Mouse (Mus musculus) thymus, postnatal 14 days (tissue): ENCODE results near the gene Fbxo2.
"Not testable (repeated sequence)": the region's sequence is repeated elsewhere in the genome, so short reads cannot be mapped to it uniquely, and the experiment has no call there.

ENCODE experiments used
- DNase-seq: peaks from one replicate; pipeline ENCODE4 v3.0.0; 2021

The Fbxo2 gene

GRCm38 (mm10) chr4:148147714-148148113, 12.7 kb upstream of the Fbxo2 start:
- DNase-seq, result no peak

DNA sequence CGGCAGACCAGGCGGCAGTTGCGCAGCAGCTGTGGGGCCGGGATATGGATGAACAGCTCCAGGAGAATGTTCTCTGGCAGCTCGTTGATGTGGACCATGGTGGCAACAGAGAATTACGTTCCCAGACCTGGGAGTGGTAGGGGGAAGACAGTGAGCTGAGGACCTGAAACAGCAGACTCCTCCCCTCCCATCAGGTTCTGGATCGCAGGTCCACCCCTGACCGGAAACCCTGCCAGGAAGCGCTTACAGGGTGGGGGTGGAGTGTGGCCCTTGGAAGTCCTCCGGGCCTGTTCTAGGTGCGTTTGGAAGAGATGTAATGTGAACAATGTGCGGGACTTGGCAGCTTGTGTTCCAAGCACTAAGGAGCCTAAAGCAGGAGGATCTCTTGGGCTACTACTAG, 10.9 kb upstream of the Fbxo2 start:
- no peak for DNase-seq

- no peak for DNase-seq
Observed at GRCm38 (mm10) chr4:148150242-148150641, 10.2 kb upstream of the Fbxo2 start.

DNA sequence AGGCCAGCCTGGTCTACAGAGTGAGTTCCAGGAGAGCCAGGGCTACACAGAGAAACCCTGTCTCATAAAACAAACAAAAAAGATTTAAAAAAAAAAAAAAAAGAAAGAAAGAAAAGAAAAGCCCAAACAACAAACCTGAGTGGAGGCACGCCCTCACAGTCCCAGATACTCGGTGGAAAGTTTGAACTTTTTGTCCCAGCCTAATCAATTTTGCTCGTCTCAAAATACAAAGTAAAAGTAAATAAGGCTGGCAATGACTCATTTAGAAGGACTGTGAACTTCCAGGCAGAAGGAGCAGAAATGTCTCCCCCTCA, 9.5 kb upstream of the Fbxo2 start:
- no peak for DNase-seq

DNA sequence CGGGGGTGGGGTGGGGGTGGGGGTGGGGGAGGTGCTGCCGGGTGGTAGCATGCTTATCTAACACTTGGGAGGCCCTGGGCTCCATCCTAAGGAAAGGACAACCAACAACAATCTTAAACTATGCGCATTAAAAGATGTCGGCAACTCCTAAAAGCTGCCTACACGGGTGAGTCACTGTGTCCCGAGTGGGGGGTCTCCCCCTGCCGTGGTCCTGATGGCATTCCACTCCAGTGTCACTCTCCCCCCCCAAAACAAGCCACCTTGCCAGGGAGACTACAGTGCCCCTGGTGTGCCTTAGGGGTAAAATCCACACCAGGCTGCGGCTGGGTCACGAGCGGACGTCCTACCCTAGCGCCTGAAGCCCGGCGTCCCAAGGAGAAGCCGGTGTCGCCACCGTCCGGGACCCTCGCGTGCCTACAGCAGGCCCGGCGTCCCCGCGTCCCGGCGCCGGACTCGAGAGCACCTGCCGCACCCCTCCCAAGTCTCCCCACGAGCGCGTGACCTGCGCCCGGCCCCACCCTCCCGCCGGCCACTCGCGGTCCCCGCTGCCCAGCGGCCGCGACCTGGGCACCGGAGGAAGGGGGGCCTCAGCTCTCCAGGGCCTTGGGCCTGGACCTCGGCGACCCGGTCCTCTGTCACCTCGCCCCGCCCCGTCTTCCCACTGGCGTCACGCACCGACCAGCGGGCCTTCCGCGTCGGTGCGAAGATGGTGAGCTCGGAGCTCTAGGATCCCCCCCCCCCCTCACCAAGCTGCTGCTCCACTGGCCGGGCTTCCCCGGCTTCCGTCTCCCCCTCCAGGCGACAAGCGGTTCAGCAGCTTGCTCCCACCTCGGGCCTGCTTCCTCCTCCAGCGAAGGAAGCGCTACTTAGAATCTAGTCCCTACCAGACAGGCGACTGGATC, 8.9 kb upstream of the Fbxo2 start, which contains the start of gene Fbxo6:
Gene Fbxo6, minus strand, starts transcription at position 874 of the 902 bp plus-strand sequence.
- DNase-seq, result peak; percentile 91

DNA sequence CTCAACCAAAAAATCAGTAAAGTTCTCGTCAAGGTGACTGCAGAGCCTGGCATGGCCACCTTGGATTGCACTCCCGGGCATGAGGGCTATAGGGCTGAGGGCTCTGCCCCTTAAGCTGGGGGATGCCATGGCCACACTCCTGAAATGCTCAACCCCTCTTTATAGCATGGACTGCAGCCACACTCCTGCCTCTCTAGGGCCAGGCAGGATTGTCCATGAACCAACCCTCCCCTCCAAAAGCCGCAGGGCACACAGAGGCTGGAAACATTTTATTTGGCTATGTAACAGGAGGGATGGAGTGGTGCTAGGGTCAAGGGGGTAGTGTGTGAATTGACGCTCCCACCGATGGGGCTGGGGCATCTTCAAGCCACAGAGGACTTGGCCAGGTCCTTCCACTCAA, 7.9 kb upstream of the Fbxo2 start:
- no peak for DNase-seq

GRCm38 (mm10) chr4:148154006-148154405, 6.4 kb upstream of the Fbxo2 start:
- DNase-seq, result no peak

DNA sequence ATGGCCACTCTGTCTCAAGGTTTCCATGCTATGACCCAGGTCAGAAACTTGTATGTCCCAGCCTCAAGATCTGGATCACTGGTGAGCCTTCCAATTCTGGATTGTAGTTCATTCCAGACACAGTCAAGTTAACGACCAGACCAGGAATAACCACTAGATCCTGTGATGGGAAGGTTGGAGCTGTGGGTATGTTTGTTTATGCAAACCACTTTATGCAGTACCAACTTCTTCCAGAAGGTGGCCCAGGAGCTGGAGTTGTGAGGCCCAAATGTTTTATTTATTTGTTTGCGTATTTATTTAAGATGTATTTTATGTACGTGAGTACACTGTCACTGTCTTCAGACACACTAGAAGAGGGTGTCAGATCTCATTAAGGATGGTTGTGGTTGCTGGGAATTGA, 5.4 kb upstream of the Fbxo2 start:
- peak; percentile 55 for DNase-seq

GRCm38 (mm10) chr4:148158436-148159348, 1.7 kb upstream of the Fbxo2 start:
- DNase-seq, result peak; percentile 49

DNA sequence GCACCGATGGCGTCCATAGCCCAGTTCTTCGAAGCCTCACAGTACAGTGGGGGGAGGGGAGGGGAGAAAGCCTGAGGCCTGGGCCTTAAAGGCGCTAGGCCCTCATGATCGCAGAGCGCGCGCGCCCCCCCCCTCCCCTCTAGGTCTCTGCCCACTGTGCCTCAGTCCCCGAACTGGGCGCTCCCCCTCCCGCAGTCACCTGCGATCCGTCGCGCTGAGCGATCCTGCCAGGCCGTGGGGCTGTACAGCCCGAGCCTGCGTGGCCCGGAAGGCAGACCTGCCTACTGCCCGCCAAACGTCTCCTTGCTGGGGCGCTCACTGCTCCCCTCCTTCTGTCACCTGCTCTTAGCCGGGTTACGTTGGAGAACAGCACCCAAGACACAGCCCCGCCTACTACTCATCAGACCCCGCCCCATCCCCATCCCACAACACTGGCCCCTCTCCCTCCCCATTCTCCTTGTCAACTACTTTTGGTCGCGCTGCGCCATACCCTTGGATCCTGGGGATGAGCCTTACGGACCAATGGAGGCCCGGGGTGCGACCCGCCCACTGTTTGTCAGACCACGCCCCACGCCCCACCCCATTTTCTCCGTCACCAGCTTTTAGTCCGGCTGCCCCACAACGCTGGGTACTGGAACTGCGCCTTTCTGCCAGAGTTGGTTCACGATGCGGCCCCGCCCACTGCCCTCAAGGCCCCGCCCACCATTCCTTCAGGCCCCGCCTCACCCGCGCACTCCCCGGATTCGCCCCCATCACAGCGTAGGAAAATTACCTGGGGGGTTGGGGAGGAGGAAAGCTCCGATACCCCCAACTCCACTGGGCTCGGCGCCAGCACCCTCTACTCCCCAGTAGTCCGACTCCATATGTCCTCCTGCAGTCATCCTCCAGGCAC, 631 bp upstream of the Fbxo2 start:
- DNase-seq, result peak; percentile 93

DNA sequence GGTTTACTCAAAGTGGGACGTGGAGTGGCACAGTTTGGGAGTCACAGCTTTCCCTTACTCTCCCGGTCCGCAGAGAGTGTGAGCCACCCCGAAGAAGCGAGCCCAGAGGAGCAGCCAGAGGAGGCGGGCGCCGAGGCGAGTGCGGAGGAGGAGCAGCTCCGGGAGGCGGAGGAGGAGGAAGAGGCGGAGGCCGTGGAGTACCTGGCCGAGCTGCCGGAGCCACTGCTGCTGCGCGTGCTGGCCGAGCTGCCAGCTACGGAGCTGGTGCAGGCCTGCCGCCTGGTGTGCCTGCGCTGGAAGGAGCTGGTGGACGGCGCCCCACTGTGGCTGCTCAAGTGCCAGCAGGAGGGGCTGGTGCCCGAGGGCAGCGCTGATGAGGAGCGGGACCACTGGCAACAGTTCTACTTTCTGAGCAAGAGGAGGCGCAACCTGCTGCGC, 3.6 kb downstream of the Fbxo2 start:
- DNase-seq, result peak; percentile 84

- DNase-seq, result no peak
Observed at GRCm38 (mm10) chr4:148164461-148164860, 4.0 kb downstream of the Fbxo2 start.

DNA sequence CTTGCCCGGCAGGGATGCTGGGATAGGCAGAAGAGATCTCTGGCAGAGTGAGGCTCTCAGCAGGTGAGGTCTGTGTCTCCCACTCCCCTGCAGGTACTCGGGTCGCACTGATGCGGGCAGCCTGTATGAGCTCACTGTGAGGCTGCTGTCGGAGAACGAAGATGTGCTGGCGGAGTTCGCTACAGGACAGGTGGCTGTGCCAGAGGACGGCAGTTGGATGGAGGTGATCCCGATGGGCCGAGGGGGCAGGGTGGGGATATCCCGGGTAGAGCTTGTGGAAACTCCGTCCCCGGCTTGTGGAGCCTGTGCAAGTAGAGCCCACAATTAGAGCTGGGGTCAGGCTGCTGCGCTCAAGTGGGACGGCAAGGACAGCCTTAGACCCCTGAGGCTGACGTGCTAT, 5.1 kb downstream of the Fbxo2 start:
- no peak for DNase-seq

DNA sequence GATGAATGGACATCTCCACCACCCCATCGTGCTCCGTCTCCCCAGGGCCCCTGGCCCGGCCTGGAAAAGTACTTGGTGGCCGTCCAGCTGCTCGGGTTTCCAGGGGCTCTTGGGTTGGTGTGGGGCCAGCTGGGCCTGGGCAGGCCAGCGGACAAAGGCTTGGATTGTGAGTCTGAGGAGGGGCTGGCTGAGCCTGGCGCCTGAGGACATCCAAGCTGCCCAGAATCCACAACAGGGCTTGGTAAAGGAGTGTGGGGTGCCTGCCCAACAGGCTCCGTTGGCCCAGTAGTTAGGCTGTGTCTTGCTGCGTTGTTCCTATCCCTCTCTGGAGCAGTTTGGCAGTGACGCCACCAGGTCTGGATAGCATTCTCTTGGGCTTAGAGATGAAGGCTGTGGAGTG, 6.0 kb downstream of the Fbxo2 start:
- no peak for DNase-seq

- DNase-seq, result peak; percentile 79
Observed at GRCm38 (mm10) chr4:148166986-148167385, 6.6 kb downstream of the Fbxo2 start.

DNA sequence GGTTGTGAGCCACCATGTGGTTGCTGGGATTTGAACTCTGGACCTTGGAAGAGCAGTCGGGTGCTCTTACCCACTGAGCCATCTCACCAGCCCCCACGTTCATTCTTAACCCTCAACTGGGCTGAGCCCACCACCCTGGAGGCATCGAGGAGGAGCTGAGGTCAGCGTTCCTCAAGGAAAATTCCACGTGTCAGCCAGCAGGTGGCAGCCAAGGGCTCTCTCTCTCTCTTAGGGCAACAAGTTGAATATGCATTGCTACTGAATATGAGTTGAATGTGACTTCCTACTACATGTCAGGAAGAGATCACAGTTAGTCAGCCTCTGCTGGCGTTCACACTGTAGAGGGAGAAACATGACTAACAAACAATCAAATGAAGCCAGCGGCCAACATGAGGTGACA, 7.9 kb downstream of the Fbxo2 start:
- DNase-seq, result peak; percentile 72

DNA sequence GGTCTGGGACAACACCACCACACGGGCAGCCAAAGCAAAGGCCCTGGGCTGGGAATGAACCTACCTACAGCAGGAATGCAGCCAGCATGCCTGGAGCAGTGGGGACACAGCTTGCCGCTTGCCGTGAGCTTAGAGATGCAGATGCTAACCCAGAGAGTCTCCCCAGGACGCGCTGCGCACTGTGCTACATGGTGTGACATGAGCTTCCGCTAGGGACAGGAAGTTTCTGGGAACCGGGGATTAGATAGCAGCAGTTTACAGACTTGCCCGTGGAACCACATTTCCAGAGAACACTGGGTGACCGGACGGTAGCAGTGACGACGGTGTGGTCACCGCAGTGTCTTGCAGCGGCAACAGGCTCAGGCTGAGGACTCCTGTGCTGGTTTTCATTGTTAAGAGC, 9.2 kb downstream of the Fbxo2 start:
- DNase-seq, result peak; percentile 14

DNA sequence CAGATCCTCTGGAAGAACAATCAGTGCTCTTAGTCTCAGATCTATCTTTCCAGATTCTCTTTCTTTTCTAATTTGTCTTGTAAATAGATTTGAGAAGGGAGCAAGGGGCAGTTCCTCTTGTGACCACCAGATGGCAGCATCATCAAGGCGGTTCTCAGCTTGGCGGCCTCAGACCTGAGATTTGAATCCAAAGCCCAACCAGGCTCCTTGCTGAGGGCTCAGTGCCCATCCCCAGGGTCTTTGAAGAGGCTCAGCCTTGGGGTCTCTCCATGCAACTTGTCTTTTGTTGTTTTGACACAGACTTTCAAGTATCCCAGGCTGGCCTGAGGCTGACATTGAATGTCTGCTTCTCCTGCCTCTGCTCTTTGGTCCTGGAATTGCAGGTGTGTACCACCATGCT, 10.4 kb downstream of the Fbxo2 start:
- peak; percentile 50 for DNase-seq

GRCm38 (mm10) chr4:148171261-148171660, 10.8 kb downstream of the Fbxo2 start:
- no peak for DNase-seq

DNA sequence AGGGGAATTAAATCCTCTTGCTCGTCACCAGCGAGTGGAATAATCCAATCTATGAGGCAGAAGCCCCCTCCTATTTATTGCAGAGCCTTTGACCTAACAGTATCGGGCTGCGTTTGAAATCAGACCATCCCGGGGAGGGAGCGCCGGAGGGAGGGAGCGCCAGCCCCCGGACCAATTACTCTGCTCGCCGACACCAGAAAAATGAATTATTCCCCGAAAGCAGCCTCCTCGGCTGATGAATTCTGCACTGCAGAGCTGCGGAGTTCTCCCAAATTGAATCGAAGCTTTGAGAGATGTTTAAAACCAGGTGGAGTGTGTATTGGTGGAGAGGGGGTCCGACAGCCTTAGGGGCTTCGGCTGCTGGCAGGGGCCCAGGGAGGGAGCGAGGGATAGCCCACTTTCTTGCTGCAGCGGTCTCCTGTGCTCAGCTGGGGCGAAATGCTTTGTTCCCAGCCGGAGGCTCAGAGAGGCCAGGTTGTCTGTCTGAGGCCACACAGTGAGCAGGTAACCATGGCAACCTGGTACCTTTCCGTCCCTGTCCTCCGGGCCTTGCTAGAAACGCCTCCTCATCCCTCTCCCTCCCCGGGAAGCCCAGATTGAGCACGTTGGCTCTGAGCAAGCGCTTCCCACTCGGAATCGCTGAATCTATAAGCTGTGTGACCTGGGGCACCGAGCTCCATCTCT, 13.5 kb downstream of the Fbxo2 start:
- no peak for DNase-seq

DNA sequence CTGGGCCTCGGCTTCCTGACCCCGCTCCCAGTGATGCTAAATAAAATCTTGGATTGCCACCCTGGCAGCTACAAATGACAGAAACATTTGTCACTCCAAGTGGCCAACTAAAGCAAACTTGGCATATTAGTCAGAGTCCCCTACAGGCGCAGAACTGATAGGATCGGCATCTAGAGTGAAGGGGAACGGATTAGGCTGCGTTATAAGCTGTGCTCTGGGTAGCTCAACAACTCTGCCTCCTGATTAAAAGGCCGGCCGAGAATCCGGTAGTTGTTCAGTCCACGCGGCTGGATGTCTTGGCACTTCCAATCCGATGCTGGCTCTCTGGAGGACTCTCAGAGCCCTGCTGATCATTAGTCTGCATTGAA, 14.1 kb downstream of the Fbxo2 start:
- DNase-seq, result no peak

GRCm38 (mm10) chr4:148176603-148177002, 16.2 kb downstream of the Fbxo2 start:
- not testable (repeated sequence) for DNase-seq
